Mouse (Mus musculus): ENCODE measurements around the gene Mis18a. TPM values are rescaled to one million over a fixed set of nuclear protein-coding genes. Genes with fewer than 3 reads are reported as not detected.

Mis18a gene
- polyA plus RNA-seq, 1 experiment, result 9.8 TPM

DNA sequence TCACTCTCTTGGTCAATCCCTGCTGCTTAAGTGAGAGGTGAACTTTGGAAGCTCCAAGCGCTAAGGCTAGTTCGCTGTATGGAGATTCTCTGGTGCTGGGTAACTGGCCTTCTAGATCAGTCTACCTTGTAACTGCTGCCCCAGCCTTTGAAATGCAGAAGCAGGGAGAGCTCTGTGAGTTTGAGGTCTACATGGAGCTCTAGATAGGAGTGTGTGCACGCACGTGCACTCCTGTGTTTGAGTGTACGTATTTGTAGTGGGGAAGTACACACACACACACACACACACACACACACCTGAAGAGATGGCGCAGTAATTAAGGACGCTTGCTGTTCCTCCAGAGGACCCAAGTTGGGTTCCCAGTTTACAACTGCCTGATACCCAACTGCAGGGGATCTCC is 21.0 kb upstream of the Mis18a start:
- Histone ChIP-seq H3K4me1 (ENCODE audit: control insufficient read depth, insufficient read depth, low read length) (no peaks in the 10 kb centered on the region), H3K4me3 (replicated peaks; ENCODE audit: extremely low read depth, low read depth, low read length) (no peak overlapping the region)
- no peak for DNase-seq
- TF ChIP-seq POLR2A (IDR thresholded peaks at IDR 0.05; ENCODE audit: borderline replicate concordance, extremely low read depth, low read depth, low read length) (no peak), CTCF (IDR thresholded peaks at IDR 0.05; ENCODE audit: insufficient read depth, low read length) (no peak)
- 92% methylated on average over 7 of the region's 7 CpGs for WGBS

DNA sequence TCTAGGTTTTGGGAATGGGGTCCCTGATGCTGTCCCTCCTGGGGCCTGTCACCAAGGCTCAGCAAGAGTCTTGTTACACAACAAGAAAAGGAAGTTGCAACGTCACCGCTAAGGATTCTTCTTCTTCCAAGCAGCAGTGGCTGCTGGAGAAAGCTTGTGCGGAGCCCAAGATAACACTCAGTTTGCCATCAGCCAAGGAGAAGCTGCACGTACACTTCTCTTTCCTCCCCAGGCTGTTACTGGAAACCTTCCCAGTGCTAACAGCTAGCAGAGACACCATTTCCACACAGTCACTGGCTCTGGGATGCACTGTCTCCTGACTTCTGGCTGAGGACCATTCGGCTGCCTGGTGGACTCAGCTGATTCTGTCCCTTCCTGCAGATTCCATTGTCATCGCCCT is 19.9 kb upstream of the Mis18a start:
- no peak for DNase-seq
- Histone ChIP-seq H3K4me1 (ENCODE audit: control insufficient read depth, insufficient read depth, low read length) (no peaks in the 10 kb centered on the region), H3K4me3 (replicated peaks; ENCODE audit: extremely low read depth, low read depth, low read length) (no peak overlapping the region)
- WGBS, result 67% methylated on average over 6 of the region's 6 CpGs
- no peak for TF ChIP-seq POLR2A (IDR thresholded peaks at IDR 0.05; ENCODE audit: borderline replicate concordance, extremely low read depth, low read depth, low read length)

DNA sequence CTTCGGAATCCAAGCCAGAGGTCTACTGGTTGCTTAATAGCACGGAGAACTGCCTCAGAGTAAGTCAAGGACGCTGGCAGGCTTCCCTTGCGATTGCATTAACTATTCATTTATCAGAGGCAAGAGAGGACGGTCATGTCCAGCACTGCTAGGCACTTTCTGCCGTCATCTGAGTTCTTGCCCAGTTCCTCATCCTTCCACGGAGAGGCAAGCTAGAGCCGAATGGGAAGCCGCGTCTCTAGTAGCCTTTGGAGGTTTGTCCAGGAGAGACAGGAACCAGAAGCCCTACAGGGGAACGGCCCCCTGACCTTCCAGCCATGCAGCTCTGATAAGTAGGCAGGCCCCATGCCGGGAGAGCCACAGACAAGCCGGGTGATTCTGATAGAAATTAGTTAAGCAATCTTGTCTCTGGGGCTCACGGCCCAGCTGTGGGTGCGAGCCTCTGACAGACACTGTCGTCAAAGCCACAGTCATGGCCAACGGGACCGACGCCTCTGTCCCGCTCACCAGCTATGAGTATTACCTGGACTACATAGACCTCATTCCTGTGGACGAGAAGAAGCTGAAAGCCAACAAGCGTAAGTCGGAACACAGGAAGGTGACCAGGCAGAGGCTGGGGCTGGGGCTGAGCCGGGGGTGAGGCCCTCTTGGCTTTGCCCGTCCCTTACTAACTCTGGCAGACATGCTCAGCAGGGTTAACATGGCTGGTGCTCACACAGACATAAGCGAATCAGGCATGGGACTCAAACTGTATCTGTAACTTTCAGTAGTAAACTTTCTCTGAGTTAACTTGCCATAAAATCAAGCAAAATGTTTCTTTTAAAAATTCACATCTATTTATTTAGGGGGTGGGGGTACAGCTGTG is 11.1 kb upstream of the Mis18a start, which contains the start of gene Mrap:
TSS of gene Mrap (plus strand) at position 116 of the 865 bp plus-strand sequence.
- 67% methylated on average over 26 of the region's 26 CpGs for WGBS
- H3K4me3 ChIP-seq (replicated peaks; ENCODE audit: extremely low read depth, low read depth, low read length), result no peak within 1 kb of the TSS
- no peak for DNase-seq
- H3K4me1 ChIP-seq (ENCODE audit: control insufficient read depth, insufficient read depth, low read length), result no peaks in the 10 kb centered on the region
- TF ChIP-seq CTCF (IDR thresholded peaks at IDR 0.05; ENCODE audit: insufficient read depth, low read length), result no peak
- TF ChIP-seq POLR2A (IDR thresholded peaks at IDR 0.05; ENCODE audit: borderline replicate concordance, extremely low read depth, low read depth, low read length), result no peak

DNA sequence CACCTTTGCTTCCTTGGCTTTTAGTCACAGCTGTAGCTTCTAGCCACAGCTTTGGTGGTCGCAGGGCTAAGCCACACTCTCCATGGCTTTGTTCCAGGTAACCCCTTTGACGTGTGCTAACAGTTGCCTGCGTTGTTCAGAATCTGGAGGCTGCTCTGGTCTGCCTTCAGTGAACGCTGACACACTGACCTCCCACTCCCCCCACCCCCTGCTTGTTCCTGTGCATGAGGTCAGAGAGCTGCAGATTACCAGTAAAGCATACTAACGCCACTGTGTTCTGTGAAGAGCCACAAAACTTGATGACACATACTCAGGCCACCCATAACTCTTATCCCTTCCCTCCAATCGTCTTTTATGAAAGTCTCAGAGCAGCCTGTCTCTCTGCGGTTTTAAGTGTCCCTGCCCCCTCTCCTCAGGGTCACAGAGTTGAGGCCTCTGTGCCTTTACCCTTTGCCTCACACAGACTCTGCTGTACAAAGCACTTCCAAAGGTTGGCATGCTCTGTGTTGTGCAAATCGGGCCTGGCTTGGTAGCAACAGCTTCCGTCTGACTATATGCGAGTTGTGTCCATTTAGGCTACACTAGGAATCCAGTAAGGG is 9.6 kb upstream of the Mis18a start:
- WGBS, result 50% methylated on average over 10 of the region's 10 CpGs
- DNase-seq, result no peak
- no peak overlapping the region for H3K4me3 ChIP-seq (replicated peaks; ENCODE audit: extremely low read depth, low read depth, low read length)
- H3K4me1 ChIP-seq (ENCODE audit: control insufficient read depth, insufficient read depth, low read length), result no peaks in the 10 kb centered on the region
- TF ChIP-seq POLR2A (IDR thresholded peaks at IDR 0.05; ENCODE audit: borderline replicate concordance, extremely low read depth, low read depth, low read length) (no peak), CTCF (IDR thresholded peaks at IDR 0.05; ENCODE audit: insufficient read depth, low read length) (no peak)

DNA sequence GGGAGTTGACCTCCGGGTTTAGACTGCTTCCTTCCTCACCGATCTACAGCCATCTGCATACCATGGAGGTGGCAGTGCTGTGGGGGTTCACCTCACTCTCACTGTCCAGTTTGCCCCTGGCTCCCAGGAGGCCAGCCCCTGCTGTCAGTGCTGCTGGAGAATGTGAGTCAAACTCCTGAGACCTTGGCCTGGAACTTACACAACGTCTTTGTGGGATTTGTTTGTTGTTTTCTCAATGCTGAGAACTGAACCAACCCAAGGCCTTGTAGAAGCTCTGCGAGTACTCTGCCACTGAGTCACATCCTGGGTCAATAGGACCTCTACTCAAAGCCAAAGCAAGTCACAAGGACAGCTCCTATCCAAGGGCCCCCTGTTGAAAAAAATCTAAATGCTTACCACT is 8.4 kb upstream of the Mis18a start:
- DNase-seq, result no peak
- no peak for TF ChIP-seq CTCF (IDR thresholded peaks at IDR 0.05; ENCODE audit: insufficient read depth, low read length)
- H3K4me1 ChIP-seq (ENCODE audit: control insufficient read depth, insufficient read depth, low read length), result no peaks in the 10 kb centered on the region
- H3K4me3 ChIP-seq (replicated peaks; ENCODE audit: extremely low read depth, low read depth, low read length), result no peak overlapping the region
- 49% methylated on average over 4 of the region's 4 CpGs for whole genome bisulfite sequencing

DNA sequence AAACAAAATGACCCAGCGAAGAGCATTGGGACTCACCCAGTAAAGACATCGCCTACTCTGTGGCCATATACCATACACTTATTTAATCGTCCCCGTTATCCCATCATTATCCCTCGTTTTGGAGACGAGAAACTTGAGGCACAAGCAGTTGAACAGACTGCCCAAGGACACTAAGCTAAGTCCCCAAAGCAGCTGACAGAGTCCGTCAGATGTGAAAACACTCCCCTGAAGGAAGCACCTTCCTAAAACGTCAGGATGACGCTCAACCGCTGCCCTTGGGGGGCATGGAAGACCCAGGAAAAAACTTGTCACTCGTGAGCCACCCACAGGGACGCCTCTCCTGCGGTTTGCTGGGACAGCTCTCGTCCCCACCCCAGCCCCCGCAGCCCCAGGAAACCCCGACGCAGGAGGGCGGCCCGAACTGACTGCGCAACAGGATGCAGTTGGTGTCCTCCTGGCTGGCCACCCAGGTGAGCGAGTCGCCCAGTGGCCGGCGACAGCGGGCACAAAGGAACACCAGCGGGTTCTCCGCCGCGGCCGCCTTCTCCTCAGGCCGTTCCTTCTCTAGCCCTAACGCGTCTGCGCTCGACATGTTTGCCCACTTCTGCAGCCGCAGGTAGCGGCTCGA is 490 bp downstream of the Mis18a start:
- Histone ChIP-seq H3K4me3 (replicated peaks; ENCODE audit: extremely low read depth, low read depth, low read length) (peak overlapping the region; percentile 91), H3K4me1 (ENCODE audit: control insufficient read depth, insufficient read depth, low read length) (no peaks in the 10 kb centered on the region)
- WGBS, result 5% methylated on average over 38 of the region's 38 CpGs
- TF ChIP-seq POLR2A (IDR thresholded peaks at IDR 0.05; ENCODE audit: borderline replicate concordance, extremely low read depth, low read depth, low read length) (no peak), CTCF (IDR thresholded peaks at IDR 0.05; ENCODE audit: insufficient read depth, low read length) (no peak)
- no peak for DNase-seq

DNA sequence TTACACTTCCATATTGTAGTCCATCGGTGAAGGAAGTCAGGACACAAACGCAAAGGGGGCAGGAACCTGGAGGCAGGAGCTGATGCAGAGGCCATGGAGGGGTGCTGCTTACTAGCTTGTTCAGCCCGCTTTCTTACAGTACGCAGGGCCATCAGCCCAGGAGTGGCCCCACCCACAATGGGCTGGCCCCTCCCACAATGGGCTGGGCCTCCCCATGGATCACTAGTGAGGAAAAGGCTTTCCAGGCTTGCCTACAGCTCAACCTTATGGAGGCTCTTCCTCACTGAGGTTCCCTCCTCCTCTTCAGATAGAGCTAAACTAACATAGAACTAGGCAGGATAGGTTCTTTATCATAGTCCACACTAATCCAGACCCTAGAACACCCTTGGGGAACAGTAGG is 3.2 kb downstream of the Mis18a start:
- no peak for DNase-seq
- Histone ChIP-seq H3K4me3 (replicated peaks; ENCODE audit: extremely low read depth, low read depth, low read length) (no peak overlapping the region), H3K4me1 (ENCODE audit: control insufficient read depth, insufficient read depth, low read length) (no peaks in the 10 kb centered on the region)
- TF ChIP-seq CTCF (IDR thresholded peaks at IDR 0.05; ENCODE audit: insufficient read depth, low read length) (no peak), POLR2A (IDR thresholded peaks at IDR 0.05; ENCODE audit: borderline replicate concordance, extremely low read depth, low read depth, low read length) (no peak)
- 95% methylated on average over 4 of the region's 4 CpGs for WGBS

DNA sequence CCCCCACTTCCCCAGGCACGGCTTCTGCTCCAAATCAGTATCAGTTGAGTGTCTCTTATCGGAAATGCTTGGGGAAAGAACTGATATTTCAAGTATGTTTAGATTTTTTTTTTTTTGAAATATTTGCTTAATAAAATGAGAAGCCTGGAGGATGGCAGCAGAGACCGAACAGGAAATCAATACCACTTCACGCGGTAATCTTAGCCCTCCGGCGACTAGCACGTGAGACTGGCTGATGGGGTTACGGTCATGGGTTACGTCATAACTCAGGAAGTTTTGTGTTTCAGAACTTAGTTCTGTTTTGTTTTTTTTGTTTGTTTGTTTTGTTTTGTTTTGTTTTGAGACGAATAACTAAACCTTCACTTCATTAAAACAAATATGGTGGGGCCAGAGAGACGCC is 16.9 kb downstream of the Mis18a start:
- H3K4me1 ChIP-seq (ENCODE audit: control insufficient read depth, insufficient read depth, low read length), result peaks cover 3% of the 10 kb centered on the region
- no peak overlapping the region for H3K4me3 ChIP-seq (replicated peaks; ENCODE audit: extremely low read depth, low read depth, low read length)
- WGBS, result 46% methylated on average over 12 of the region's 12 CpGs
- no peak for DNase-seq
- TF ChIP-seq POLR2A (IDR thresholded peaks at IDR 0.05; ENCODE audit: borderline replicate concordance, extremely low read depth, low read depth, low read length), result no peak
- TF ChIP-seq CTCF (IDR thresholded peaks at IDR 0.05; ENCODE audit: insufficient read depth, low read length), result no peak

DNA sequence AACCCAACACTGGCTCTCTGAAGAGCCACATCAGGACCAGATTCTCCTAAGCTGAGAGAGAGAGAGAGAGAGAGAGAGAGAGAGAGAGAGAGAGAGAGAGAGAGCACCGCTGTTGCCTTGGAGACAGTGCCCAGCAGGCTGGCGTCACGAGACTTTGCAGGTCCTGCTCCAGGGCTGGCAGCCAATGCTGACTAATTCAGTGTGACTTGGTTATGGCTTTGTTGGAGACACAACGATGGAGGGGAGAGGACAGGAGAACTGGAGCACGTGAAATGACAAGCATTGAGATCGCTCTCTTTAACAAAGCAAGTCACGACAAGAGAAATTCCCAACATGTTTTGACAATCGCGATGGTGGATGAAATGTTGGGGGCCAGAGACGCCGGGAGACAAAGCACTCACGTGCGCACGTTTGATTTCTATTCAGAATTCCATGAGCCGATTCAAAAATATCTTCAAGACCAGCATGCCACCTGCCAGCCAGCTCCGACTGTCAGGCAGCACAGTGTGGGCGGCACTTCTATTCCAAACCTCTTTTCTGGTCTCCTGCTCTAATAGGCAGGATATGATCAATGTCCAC is 17.4 kb downstream of the Mis18a start:
- 29% methylated on average over 17 of the region's 17 CpGs for WGBS

More for the DNA sequence above, 17.4 kb downstream of the Mis18a start:
- H3K4me1 ChIP-seq (ENCODE audit: control insufficient read depth, insufficient read depth, low read length), result peaks cover 3% of the 10 kb centered on the region
- no peak for DNase-seq
- no peak for TF ChIP-seq CTCF (IDR thresholded peaks at IDR 0.05; ENCODE audit: insufficient read depth, low read length)
- no peak for TF ChIP-seq POLR2A (IDR thresholded peaks at IDR 0.05; ENCODE audit: borderline replicate concordance, extremely low read depth, low read depth, low read length)
- peak overlapping the region; percentile 15 for H3K4me3 ChIP-seq (replicated peaks; ENCODE audit: extremely low read depth, low read depth, low read length)
